Mouse (Mus musculus): ENCODE results near the gene Rbm47.

DNA sequence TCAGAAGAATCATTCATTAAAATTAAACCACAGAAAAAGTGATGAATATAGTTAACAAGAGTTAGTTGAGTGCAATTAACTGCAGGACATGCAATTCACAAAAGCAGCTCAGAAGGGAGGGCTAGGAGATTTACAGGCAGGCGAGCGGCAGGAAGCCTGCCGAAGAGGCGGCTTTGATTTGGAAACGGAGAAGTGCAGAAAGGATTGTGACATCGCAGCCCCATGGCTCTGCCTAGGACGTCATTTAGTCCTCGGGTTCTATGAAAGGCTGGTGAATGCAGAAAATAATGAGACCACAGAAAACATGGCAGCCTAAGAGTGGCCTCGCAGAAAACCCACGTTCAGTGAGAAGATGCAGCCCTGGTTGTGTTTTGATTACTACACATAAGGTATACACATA is 34.3 kb downstream of the Rbm47 start:
- TF ChIP-seq GATA1 (IDR thresholded peaks at IDR 0.05; ENCODE audit: low read length) (no peak), TAL1 (IDR thresholded peaks at IDR 0.05; ENCODE audit: low read length) (no peak)
